Mouse (Mus musculus): ENCODE data around the gene Shbg. TPM values are rescaled to one million over a fixed set of nuclear protein-coding genes. Genes with fewer than 3 reads are reported as not detected.
"Not testable (repeated sequence)": the region's sequence is repeated elsewhere in the genome, so short reads cannot be mapped to it uniquely, and the experiment has no call there.

Gene Shbg
- polyA plus RNA-seq, 1 experiment = not detected

DNA sequence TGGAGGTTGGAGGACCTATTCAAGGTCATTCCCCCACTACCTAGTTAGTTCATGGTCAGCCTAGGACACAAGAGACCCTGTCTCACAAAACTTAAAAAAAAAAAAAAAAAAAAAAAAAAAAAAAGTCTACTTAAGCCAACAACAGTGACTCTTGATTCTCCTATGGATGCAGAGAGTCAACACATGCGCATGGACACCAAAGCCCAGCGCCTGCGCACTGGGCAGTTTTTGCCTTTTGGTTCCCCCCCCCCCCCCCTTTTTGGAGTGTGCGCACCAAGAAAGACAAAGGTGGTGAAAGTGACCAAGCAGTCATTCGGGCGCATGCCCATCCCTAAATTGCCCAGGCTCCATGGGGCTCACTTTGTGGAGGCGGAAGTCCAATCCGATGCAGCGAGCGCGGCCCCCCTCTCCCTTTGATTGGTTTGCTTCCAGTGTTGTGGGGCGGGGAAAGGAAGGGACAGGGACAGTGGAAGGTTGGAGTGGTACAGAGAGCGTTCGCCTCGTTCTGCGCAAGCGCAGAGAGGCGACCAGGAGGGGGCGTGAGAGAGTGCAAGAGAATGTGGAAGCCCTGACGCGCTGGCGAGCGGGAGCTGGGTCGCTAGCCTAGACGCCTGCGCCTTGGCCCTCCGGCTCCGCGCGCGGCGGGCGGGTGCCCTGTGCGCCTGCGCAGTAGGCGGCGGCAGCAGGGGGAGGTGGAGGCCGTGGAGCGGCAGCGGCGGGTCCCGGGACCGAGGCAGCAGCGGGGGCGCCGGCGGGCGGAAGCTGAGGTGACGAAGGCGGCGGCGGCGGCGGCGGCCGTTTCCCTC is 14.8 kb upstream of the Shbg start, which contains the start of gene Fxr2:
TSS of gene Fxr2 (plus strand) at position 707 of the 806 bp plus-strand sequence.
- DNase-seq (ENCODE audit: low read depth) = peak; percentile 97

DNA sequence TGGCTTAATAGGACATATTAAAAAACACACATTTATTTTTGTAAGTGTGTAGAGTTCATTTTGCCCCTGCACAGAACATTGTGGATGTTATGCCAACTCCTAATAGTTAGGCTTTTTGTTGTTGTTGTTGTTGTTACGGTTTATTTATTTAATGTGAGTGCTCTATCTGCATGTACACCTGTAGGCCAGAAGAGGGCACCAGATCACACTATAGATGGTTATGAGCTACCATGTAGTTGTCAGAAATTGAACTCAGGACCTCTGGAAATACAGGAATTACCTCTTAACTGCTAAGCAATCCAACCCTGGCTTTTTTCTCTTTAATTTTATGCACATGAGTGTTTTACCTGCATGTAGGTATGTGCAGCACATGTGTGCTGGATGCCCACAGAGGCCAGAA is 12.1 kb upstream of the Shbg start:
- no peak for DNase-seq (ENCODE audit: low read depth)

DNA sequence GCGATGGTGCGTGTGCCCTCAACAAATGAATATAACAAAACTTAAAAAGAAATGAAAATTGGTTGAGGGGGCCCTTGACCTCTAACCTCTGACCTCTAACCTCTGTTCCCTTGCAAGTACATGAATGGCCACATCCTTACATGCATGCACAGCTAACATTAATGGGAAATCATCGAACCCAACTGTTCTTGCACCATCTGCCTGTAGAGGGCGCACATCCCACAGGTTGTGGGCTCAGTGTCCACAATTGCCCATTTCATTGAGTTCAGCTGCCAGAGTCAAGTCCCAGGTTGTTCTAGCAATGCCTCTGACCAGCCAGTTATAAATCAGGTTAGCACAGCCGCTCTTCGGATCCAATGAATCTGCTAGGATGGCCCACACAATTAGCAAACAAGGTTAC is 10.6 kb upstream of the Shbg start:
- no peak for DNase-seq (ENCODE audit: low read depth)

DNA sequence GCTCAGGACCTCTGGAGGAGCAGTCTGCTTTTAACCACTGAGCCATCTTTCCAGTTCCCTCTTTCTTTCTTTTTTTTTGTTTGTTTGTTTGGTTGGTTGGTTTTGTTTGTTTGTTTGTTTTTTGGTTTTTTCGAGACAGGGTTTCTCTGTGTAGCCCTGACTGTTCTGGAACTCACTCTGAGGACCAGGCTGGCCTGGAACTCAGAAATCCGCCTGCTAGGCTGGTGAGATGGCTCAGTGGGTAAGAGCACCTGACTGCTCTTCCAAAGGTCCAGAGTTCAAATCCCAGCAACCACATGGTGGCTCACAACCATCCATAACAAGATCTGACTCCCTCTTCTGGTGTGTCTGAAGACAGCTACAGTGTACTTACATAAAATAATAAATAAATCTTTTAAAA is 6.6 kb upstream of the Shbg start:
- DNase-seq (ENCODE audit: low read depth) = not testable (repeated sequence)

DNA sequence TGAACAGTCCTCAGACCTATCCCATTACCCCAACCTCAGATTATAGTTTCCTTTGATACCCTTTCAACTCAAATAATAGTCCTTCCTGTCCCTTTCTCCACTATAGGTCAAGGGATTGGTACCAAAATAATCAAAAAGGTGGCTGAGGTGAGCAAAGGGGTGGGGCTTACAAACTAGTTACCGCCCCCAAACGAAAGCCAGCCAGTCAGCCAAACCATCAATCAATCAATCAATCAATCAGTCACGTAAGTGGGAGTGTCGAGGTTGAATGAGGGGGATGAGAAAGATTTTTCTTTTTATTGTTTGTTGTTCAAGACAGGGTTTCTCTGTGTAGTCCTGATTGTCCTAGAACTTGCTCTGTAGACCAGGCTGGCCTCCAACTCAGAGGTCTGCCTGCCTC is 5.3 kb upstream of the Shbg start:
- DNase-seq (ENCODE audit: low read depth) = no peak

DNA sequence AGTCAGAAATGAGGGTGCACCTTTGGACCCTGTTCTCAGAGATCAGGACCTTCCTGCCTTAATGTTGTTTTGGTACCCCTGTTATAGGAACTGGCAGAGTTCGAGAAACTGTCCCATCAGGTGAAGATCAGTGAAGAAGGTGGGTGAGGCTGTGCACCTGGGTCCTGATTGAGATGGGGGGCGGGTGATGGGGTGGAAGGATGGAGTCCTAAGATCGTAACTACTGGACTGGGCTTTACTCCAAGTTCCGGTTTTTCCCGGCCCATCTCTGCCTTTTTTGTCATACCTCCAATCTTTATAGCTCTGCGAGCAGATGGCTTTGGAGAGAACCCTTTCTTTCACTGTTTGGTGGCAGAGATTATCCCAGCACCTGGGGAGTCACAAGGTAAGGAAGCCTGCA is 4.7 kb upstream of the Shbg start:
- no peak for DNase-seq (ENCODE audit: low read depth)

DNA sequence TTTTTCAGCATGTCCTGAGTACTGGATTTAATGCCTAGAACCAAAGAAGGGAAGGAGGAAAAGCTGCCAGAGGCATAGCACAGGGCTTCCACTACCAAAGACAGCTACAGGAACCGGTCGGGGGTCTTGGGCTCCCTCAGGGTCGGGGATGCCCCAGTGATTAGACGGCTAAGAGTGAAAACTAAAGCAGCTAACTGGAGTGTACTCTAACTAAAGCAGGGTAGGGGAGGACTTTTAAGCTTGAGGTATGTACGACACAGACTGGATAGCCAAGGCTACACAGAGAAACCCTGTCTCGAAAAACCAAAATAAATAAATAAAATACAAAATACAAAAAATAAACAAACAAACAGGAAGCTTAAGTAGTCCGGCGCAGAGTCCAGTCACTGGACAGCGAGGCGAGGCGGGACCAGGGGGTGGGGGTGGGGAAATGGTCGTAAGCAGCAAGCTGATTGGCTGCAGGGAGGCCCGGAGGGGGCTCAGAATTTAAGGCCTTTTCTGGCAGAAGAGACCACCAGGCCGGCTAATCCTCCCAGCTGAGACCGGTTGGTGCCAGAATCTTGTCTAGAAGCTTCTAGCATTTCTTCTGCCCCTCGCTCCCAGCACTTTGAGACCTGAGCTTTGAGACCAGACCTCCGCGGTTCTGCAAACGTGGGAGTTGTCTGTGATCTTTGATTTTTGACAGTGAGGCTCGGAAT is 4.0 kb upstream of the Shbg start, which contains the start of gene Sat2:
TSS of gene Sat2 (plus strand) at position 454 of the 698 bp plus-strand sequence.
- no peak for DNase-seq (ENCODE audit: low read depth)

DNA sequence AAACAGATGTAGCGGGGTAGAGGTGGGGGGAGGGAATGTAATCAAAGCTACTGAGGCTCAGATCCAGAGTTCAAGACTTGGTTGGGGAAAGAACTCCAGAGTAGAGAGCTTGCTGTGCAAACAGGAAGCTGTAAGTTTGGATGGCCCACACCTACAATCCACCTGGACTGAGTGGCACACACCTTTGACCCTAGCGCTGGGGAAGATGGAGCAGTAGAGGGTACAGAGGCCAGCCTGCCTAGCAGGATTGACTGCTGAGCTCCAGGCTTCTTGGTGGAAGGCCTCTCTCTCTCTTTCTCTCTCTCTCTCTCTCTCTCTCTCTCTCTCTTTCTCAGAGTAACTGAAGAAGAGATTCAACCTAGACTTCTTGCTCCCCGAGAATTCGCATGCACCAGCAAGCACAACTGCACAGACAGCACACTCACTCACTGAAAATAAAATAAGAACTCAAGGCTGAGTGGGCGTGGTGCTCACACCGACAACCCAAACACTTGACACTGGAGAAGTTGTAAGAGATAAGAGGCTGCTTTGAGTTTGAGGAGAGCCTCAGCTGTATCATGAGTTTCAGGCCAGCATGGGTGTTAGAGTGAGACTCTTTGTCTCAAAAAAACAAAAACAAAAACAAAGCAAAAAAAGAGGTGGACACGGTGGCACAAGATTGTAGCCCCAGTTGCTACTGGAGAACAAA is 2.8 kb upstream of the Shbg start:
- DNase-seq (ENCODE audit: low read depth) = no peak

DNA sequence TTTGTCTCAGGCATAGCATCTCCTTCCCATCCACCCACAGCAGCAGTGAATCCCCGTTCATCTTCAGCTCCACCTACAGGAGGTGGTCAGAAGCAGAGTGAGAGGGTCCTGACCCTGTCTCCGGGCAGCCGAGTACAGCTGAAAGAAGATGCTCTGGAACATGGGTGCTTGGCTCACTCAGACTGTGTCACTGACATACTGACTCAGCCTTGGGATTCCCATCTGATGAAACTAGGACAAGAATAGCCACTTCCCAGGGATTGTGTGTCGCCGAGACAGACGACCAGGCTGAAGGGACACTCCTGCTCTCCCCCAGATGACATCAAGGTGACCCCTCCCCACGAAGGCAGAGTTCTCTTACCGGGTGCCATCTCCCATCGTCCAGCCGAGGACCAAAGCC is 924 bp downstream of the Shbg start:
- no peak for DNase-seq (ENCODE audit: low read depth)

DNA sequence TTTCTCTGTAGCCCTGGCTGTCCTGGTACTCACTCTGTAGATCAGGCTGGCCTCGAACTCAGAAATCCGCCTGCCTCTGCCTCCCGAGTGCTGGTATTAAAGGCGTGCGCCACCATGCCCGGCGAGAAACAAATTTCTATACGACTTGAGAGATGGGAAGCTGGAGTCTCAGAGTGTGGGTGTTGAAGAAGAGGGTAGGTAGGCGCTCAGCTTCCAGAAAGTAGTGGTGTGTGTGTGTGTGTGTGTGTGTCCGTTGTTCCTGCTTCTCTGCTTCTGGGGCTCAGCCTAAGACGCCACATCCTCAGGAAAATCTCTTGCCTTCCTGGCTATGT is 3.5 kb downstream of the Shbg start:
- DNase-seq (ENCODE audit: low read depth) = not testable (repeated sequence)

DNA sequence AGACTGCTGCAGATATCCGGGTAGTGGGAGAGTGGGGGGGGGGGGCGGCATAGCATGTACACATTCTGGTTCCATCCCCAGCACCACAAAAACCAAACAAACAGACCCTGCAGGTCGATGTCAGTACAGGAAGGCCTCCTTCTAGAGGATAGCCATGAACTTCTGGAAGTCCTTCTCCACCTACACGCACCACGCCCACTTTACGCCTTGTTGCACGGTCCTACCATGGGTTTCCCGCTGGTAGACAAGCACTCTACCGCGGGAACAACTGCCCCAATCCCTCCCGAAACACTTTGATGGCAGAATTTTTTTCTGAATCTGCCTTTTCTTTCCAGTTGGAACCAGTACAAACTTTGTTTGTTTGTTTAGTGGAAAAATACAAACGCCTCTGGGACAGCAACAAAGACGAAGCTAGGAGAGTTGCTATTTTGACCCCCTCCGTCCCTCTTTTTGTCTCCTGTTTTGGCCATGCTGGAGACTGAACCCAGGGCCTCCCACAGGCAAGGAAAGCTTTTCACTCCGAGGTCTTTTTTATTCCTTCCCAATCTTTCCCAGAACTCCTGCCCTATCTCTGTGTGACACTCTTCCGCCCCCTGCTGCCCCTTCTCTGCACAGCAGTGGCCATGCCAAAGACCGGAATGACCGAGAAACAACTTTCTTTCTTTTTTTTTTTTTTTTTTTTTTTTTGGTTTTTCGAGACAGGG is 4.0 kb downstream of the Shbg start:
- no peak for DNase-seq (ENCODE audit: low read depth)

DNA sequence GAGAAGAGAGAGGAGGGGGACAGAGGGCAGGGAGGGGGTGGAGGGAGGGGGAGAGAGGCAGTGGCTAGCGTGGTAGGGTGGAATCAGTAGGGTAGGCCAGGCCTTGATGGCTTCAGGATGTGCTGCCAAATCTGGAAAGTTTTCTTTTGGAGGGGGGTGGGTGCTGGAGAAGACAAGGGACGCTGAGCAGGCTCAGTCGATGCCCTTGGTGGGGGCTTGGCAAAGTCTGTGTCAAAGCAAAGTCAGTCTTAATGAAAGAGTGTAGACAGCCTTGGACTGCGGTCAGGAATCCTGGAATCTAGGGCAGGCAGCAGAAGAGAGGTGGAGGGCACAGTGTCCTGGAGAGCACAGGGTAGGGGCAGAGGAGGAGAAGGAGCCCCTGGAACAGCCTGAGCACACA is 6.8 kb downstream of the Shbg start:
- DNase-seq (ENCODE audit: low read depth) = no peak

DNA sequence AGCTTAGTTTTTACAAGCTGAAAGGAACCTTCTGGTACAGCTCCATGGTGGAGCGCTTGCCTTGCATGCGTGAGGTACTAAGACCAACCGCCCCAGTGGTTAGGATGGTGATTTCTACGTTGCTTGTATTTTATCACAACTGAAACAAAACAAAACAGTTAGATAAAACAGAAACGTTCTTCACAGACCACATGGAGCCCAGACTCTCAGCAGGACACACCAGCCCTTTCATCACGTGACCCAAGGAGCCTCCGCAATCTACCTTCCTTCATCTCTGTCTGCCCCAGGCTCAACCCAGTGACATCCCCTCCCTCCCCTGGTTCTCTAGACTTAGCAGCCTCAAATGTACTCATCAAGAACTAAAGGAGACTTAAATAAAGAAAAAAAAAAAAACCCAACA is 8.3 kb downstream of the Shbg start:
- no peak for DNase-seq (ENCODE audit: low read depth)

DNA sequence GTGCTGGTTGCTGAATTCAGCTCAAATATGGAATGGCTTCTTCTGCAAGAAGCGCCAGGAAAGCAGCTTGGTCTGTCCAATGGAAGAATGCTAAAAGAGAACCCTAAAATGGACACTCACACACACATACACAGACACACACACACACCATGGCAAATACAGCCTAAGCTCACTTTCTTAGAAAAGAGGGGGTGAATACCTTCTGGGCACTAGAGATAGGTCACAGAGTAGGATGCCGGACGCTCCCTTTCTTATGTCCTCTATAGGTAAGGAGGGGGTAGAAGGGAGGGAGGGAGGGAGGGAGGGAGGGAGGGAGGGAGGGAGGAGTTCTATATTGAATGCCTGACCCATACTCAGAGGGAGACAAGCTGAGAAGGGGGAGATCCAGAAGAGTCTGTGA is 9.2 kb downstream of the Shbg start:
- no peak for DNase-seq (ENCODE audit: low read depth)

DNA sequence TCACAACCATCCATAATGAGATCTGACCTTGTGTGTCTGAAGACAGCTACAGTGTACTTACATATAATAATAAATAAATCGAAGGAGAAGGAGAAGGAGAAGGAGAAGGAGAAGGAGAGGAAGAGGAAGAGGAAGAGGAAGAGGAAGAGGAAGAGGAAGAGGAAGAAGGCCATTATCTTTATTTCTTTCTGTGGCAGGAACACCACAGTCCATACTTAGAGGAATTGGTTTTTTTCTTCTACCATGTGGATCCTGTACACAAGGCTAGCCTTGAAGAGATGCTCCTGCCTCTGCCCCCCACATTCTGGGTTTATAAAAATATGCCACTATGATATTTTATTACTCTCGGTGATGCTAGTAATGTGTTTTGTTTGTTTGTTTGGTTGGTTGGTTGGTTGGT is 10.9 kb downstream of the Shbg start:
- no peak for DNase-seq (ENCODE audit: low read depth)

DNA sequence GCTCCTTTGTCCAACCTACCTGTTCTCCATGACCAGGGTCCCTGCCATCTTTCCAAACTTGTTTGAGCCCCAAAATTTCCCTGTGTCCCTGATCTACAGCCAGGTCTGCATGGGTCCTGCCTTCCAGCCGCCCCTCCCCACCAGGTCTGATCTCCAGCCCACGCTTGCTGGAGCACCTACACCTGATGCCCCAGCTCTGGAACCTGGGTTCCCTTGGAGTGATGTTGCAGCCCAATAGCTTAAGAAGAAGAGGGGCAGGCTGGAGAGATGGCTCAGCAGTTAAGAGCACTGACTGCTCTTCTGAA is 11.3 kb downstream of the Shbg start:
- DNase-seq (ENCODE audit: low read depth) = no peak

DNA sequence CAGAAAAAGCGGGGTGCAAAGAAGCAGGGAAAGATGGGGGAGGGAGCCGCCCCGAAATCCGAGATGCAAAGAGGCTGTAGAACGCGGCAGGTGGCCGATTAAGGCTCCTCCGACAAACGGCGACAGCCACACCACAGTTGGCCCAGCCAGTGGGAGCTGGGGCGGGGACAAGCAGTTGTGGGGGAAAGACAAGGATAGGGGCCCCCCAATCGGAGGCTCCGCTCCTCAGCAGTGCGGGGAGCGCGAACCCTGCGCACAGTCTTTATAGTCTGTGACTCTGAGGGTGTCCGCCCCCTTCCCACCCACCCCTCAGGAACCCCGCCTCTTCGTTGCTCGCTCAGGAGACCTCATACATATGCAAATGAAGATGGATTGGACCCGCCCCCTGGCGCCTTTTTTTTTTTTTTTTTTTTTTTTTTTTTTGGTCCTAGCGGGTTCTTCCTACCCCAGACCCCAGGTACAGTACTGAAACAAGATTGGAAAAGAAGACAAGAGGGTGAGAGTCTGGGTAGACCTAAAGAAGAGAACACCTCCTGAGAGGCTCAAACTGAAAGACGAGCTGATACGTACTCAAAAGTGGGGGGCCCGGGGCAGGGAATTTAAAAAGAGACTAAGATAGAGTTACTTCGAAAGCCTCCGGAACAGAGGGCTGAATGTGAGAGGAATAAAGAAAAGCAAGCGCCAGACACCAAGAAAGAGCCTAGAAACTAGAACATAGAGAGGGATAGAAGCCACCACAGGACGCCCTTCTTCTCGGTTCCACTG is 11.8 kb downstream of the Shbg start, which contains the start of gene Atp1b2:
TSS of gene Atp1b2 (minus strand) at position 217 of the 765 bp plus-strand sequence.
- DNase-seq (ENCODE audit: low read depth) = no peak

DNA sequence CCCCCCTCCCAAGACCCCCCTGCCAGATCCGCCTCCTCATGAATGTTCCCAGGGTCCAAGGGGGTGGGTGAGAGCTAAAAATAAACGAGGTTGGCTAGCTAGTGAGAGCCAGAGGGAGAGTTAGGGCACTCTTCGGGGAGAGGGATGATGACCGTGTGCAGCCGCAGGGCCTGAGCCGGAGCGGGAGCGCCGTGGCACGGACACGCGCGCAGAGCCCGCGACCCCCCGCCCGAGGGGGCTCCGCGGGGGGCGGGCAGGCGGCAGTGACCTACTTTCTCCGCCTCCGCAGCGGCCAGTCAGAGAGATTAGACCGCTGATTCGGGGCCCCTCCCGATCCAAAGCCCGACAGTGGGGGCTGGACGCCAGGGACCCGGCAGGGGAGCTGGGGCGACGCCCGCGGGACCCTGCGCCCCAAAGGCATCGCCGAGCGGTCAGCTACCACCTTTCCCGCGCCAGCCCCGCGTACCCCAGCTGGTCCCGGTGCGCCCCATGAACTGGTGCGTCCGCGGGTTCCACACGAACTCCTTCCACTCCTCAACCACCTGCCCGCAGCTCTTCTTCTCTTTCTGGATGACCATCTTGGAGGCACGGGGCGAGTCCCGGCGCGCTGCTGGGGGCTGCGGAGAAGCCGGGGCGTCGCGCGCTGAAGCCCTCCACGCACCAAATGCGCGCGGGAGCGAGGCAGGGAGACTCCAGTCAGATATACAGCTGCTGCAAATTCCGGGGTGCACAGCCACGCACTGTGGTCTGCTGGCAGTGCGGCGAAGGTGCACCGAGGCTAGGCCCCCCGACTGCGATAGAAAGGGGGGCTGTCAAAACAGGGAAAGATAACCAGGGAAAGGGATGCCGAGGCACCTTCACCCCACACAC is 12.7 kb downstream of the Shbg start:
- DNase-seq (ENCODE audit: low read depth) = no peak

DNA sequence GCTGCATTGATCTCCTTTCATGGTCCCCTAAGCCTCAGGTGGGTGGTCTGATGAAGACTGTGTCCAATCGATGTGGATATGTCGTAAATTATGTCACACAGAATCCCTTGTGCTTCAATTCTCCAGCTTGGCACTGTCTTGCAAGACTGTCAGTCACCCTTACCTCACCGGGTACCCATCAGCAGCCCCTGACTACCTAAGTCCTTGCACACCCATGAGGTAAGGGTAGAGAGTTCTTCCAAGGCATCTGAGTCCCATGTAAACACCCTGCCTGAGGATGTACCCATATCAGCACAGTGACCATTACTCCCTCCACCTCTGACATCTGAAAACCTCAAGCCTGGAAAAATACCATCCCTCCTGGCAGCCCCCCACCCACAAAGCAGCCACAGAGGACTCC is 13.4 kb downstream of the Shbg start:
- DNase-seq (ENCODE audit: low read depth) = no peak

DNA sequence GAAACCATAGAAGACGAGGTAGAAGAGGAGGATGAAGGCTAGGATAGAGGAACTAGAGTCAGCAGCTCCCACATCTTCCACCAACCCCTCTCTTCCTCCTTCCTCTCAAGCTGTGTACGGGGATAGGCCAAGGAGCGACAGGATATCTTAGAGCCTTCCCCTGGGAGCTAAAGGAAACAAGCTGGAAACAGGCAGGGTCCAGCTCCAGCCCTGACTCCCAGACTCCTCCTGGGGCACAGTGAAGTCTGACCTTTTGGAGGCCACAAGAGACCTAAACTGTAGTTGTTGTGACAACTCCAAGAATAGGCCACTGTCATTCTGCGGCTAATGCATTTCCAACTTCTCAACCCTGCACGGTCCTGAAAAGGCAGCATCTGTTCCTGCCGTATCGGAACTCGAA is 14.2 kb downstream of the Shbg start:
- DNase-seq (ENCODE audit: low read depth) = no peak

DNA sequence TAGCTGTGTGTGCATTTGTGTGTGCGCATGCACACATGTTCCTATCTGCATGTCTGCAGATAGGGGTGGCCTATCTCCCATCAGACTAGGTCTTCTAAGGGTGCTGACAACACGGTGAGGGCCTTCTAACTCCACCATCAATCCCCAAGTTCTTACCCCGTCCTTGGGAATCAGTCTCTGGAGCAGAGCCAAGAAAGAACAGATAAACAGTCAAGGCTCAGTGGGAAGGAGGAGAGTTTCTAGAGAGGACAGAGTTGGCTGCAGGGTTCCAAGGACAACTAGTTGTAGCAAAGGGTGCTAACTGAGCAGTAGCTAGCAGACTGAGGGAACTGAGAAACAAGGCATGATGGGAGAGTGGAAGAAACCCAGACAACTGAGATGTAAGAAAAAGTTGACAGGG is 15.9 kb downstream of the Shbg start:
- DNase-seq (ENCODE audit: low read depth) = no peak

Data from gonadal fat pad, adult 2 months (tissue).